9 mouse cellular contexts compared by ENCODE assay signal in the genomic region with DNA sequence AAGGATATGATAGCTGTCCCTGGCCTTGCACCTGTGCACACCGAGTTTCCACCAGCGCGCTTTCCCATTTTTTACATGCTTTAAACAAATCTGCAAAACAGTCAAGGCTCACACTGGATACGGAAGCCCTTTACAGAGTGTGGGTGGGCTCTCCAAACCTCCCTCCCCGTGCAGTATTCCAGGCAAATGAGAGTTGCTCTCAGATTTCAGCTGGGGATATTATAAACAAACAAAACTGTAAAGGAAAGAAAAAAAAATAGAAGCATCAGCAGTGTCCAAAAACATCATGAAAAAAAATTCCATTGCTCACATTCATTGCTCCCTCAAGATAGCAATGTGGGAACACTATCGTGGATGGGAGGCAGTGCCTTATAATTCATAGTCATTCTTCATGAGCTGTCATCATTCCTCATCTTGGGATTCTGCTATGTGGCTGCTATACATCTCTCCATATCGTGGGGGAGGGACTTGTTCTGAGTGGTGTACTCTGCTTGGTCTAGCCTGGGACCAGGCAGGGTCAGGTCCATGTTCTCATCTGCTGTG.
"Had no signal": no experiment of that assay in that cellular context is flagged by ENCODE, and none has a peak within 500 bp of the region (broad histone marks: within the 10 kb centered on the region; RNA-seq: fewer than 3 reads in every experiment).

No protein-coding gene starts in this region.

- H3K36me3 ChIP-seq: limb, embryonic 15.5 days; liver, embryonic 12.5 days; midbrain, embryonic 15.5 days; neural tube, embryonic 13.5 days had no signal

- DNase-seq: kidney, adult 18-20 months; kidney, postnatal 14 days; thymus, adult 18-20 months; thymus, postnatal 14 days had no signal

- H3K9me3 ChIP-seq: limb, embryonic 15.5 days; liver, embryonic 12.5 days; midbrain, embryonic 15.5 days; neural tube, embryonic 13.5 days had no signal

- H3K4me1 ChIP-seq: limb, embryonic 15.5 days; liver, embryonic 12.5 days; midbrain, embryonic 15.5 days; neural tube, embryonic 13.5 days had no signal

- H3K27ac ChIP-seq: hindbrain, postnatal 0 days; limb, embryonic 15.5 days; liver, embryonic 12.5 days; midbrain, embryonic 15.5 days; neural tube, embryonic 13.5 days had no signal

- H3K9ac ChIP-seq: limb, embryonic 15.5 days; liver, embryonic 12.5 days; midbrain, embryonic 15.5 days; neural tube, embryonic 13.5 days had no signal

- H3K27me3 ChIP-seq: limb, embryonic 15.5 days; liver, embryonic 12.5 days; midbrain, embryonic 15.5 days; neural tube, embryonic 13.5 days had no signal

- ATAC-seq: liver, embryonic 12.5 days; midbrain, embryonic 15.5 days had no signal

- H3K4me2 ChIP-seq: limb, embryonic 15.5 days; liver, embryonic 12.5 days; midbrain, embryonic 15.5 days; neural tube, embryonic 13.5 days had no signal

- H3K4me3 ChIP-seq: limb, embryonic 15.5 days; liver, embryonic 12.5 days; midbrain, embryonic 15.5 days; neural tube, embryonic 13.5 days had no signal
